Mouse (Mus musculus) CH12.LX (cell line): ENCODE measurements around the gene Rbfox1. TPM values are rescaled to one million over a fixed set of nuclear protein-coding genes. Genes with fewer than 3 reads are reported as not detected.

Experiments
- DNase-seq: peaks from one replicate; pipeline ENCODE4 v3.0.0-alpha.2; 2013; ENCODE audit errors: extremely low read depth
- H3K27ac ChIP-seq: 2 replicates; pipeline ENCODE4 v1.5.1; 2012; ENCODE audit warnings: low read depth, mild to moderate bottlenecking, control low read depth, moderate library complexity; ENCODE audit not compliant: insufficient read depth
- H3K27me3 ChIP-seq: replicated peaks from 2 replicates; pipeline ENCODE3; 2012; ENCODE audit warnings: inconsistent platforms
- H3K36me3 ChIP-seq, 2 experiments: replicated peaks in 1 of 2; 2 replicates each; pipeline versions ENCODE3 to v1.6.1; 2012; ENCODE audit warnings: inconsistent platforms in 1 of 2, low read length in 1 of 2, mild to moderate bottlenecking in 1 of 2, mixed read lengths in 1 of 2, moderate library complexity in 1 of 2; ENCODE audit not compliant: control insufficient read depth in 1 of 2, insufficient read depth in 1 of 2
- H3K4me1 ChIP-seq, 2 experiments: 2 replicates each; pipeline ENCODE4 v1.6.1; 2012; ENCODE audit warnings: inconsistent platforms in 1 of 2, moderate library complexity in 1 of 2; ENCODE audit not compliant: insufficient read depth in 2 of 2, control insufficient read depth in 1 of 2
- H3K4me2 ChIP-seq: 2 replicates; pipeline ENCODE4 v1.6.1; 2012; ENCODE audit warnings: low read depth, mild to moderate bottlenecking, control low read depth; ENCODE audit not compliant: poor library complexity, insufficient read depth, severe bottlenecking
- H3K4me3 ChIP-seq, 3 experiments: fragments of 150-350 bp in 1 of 3; sonication (generic) in 1 of 3; replicated peaks in 1 of 3; 2 replicates each; pipeline versions ENCODE3 to v1.5.1; 2011 to 2012; ENCODE audit warnings: low read depth in 2 of 3, low read length in 2 of 3, mild to moderate bottlenecking in 2 of 3, moderate library complexity in 2 of 3, control low read depth in 1 of 3, improper control_type of control experiment in 1 of 3, inconsistent platforms in 1 of 3, mixed read lengths in 1 of 3; ENCODE audit not compliant: poor library complexity in 1 of 3
- H3K79me2 ChIP-seq: replicated peaks from 2 replicates; pipeline ENCODE4 v1.6.1; 2012; ENCODE audit warnings: mild to moderate bottlenecking, moderate library complexity; ENCODE audit not compliant: control insufficient read depth, poor library complexity, insufficient read depth, severe bottlenecking; ENCODE audit errors: extremely low read depth
- H3K9ac ChIP-seq: 2 replicates; pipeline ENCODE4 v1.6.1; 2012; ENCODE audit warnings: low read depth, mild to moderate bottlenecking, control low read depth, moderate library complexity; ENCODE audit not compliant: insufficient read depth
- H3K9me3 ChIP-seq: replicated peaks from 2 replicates; pipeline ENCODE3; 2012; ENCODE audit warnings: low read length, inconsistent platforms, mixed read lengths
- BHLHE40 ChIP-seq: IDR thresholded peaks from 2 replicates; pipeline ENCODE4 v1.6.1; 2011; ENCODE audit warnings: mild to moderate bottlenecking, low read depth, low read length, improper control_type of control experiment
- CHD1 ChIP-seq: IDR thresholded peaks from 2 replicates; pipeline ENCODE4 v1.6.1; 2012; ENCODE audit warnings: low read depth, low read length, improper control_type of control experiment, inconsistent platforms
- E2F4 ChIP-seq: IDR thresholded peaks from 2 replicates; pipeline ENCODE4 v1.6.1; 2011; ENCODE audit warnings: low read depth, low read length, improper control_type of control experiment; ENCODE audit not compliant: insufficient replicate concordance
- EP300 ChIP-seq: IDR thresholded peaks from 2 replicates; pipeline ENCODE4 v1.6.1; 2011; ENCODE audit warnings: low read length, improper control_type of control experiment
- ETS1 ChIP-seq: conservative IDR thresholded peaks from 2 replicates; pipeline ENCODE4 v1.6.1; 2012; ENCODE audit warnings: low read depth, mild to moderate bottlenecking, inconsistent platforms, low read length, improper control_type of control experiment, moderate library complexity
- GABPA ChIP-seq: IDR thresholded peaks from 2 replicates; pipeline ENCODE4 v1.6.1; 2012; ENCODE audit warnings: low read depth, low read length, improper control_type of control experiment, inconsistent platforms; ENCODE audit not compliant: insufficient replicate concordance
- HCFC1 ChIP-seq: IDR thresholded peaks from 2 replicates; pipeline ENCODE4 v1.6.1; 2012; ENCODE audit warnings: low read depth, mild to moderate bottlenecking, inconsistent platforms, low read length, improper control_type of control experiment
- IRF4 ChIP-seq: IDR thresholded peaks from 2 replicates; pipeline ENCODE4 v1.6.1; 2014; ENCODE audit warnings: low read depth, mild to moderate bottlenecking, inconsistent platforms, low read length, improper control_type of control experiment
- JUND ChIP-seq: conservative IDR thresholded peaks from 2 replicates; pipeline ENCODE4 v1.6.1; 2011; ENCODE audit warnings: low read depth, low read length, improper control_type of control experiment
- KAT2A ChIP-seq: IDR thresholded peaks from 2 replicates; pipeline ENCODE4 v1.6.1; 2012; ENCODE audit warnings: low read length, improper control_type of control experiment, inconsistent platforms; ENCODE audit not compliant: insufficient replicate concordance
- MAFK ChIP-seq: IDR thresholded peaks from 2 replicates; pipeline ENCODE4 v1.6.1; 2011; ENCODE audit warnings: low read length, improper control_type of control experiment; ENCODE audit not compliant: insufficient replicate concordance
- MAZ ChIP-seq: IDR thresholded peaks from 2 replicates; pipeline ENCODE4 v1.6.1; 2012; ENCODE audit warnings: low read depth, mild to moderate bottlenecking, inconsistent platforms, low read length, improper control_type of control experiment, moderate library complexity
- MXI1 ChIP-seq: IDR thresholded peaks from 2 replicates; pipeline ENCODE4 v1.6.1; 2011; ENCODE audit warnings: mild to moderate bottlenecking, low read depth, low read length, improper control_type of control experiment
- NELFE ChIP-seq: IDR thresholded peaks from 2 replicates; pipeline ENCODE4 v1.6.1; 2011; ENCODE audit warnings: low read depth, low read length, improper control_type of control experiment
- NRF1 ChIP-seq: IDR thresholded peaks from 2 replicates; pipeline ENCODE4 v1.6.1; 2014; ENCODE audit warnings: low read depth, mild to moderate bottlenecking, inconsistent platforms, low read length, improper control_type of control experiment, moderate library complexity
- POLR2AphosphoS2 ChIP-seq: IDR thresholded peaks from 2 replicates; pipeline ENCODE4 v1.6.1; 2011; ENCODE audit warnings: low read depth, low read length, improper control_type of control experiment
- RAD21 ChIP-seq: IDR thresholded peaks from 2 replicates; pipeline ENCODE4 v1.6.1; 2011; ENCODE audit warnings: low read depth, mild to moderate bottlenecking, low read length, improper control_type of control experiment, moderate library complexity
- RCOR1 ChIP-seq: conservative IDR thresholded peaks from 2 replicates; pipeline ENCODE4 v1.6.1; 2012; ENCODE audit warnings: low read depth, mild to moderate bottlenecking, inconsistent platforms, low read length, improper control_type of control experiment
- TBP ChIP-seq: conservative IDR thresholded peaks from 2 replicates; pipeline ENCODE4 v1.6.1; 2011; ENCODE audit warnings: low read depth, low read length, improper control_type of control experiment
- TCF12 ChIP-seq: IDR thresholded peaks from 2 replicates; pipeline ENCODE4 v1.6.1; 2014; ENCODE audit warnings: low read depth, mild to moderate bottlenecking, inconsistent platforms, low read length, improper control_type of control experiment
- ZC3H11A ChIP-seq: IDR thresholded peaks from 2 replicates; pipeline ENCODE4 v1.6.1; 2012; ENCODE audit warnings: low read depth, mild to moderate bottlenecking, inconsistent platforms, low read length, improper control_type of control experiment
- ZMIZ1 ChIP-seq: IDR thresholded peaks from 2 replicates; pipeline ENCODE4 v1.6.1; 2012; ENCODE audit warnings: low read depth, mild to moderate bottlenecking, inconsistent platforms, low read length, improper control_type of control experiment
- ZNF384 ChIP-seq: IDR thresholded peaks from 2 replicates; pipeline ENCODE4 v1.6.1; 2012; ENCODE audit warnings: low read depth, low read length, improper control_type of control experiment, inconsistent platforms
- dilution Hi-C: fragments of 300-500 bp; cut with MboI; formaldehyde crosslinking; loops from 2 replicates; pipeline ENCODE4 v1.14.3; 2020; ENCODE audit warnings: low sequenced_read_pairs; ENCODE audit not compliant: extremely low pct_unique_long_range_greater_than_20kb, extremely low pct_ligation_motif_present
- in situ Hi-C: fragments of 300-500 bp; cut with MboI; formaldehyde crosslinking; loops from 3 replicates; pipeline ENCODE4 v1.14.3; 2019; ENCODE audit warnings: low sequenced_read_pairs, low pct_ligation_motif_present, low pct_unique_long_range_greater_than_20kb, mixed read lengths
- polyA plus RNA-seq: library from polyadenylated mRNA; unstranded; fragments of >175 nt; gene quantifications from 2 replicates; pipeline ENCODE4 v1.2.1, GENCODE M21; 2012; ENCODE audit warnings: low read depth; ENCODE audit not compliant: insufficient read length
- total RNA-seq, 2 experiments: library from RNA; depleted of rRNA; stranded (reverse); fragments of 300-350 nt in 1 of 2; fragments of >200 nt in 1 of 2; gene quantifications; 2 replicates each; pipeline ENCODE4 v1.2.3; 2012 to 2014

The Rbfox1 gene
- total and polyA plus RNA-seq, 3 experiments: not detected

GRCm38 (mm10) chr16:7136971-7137370 is 1251.8 kb downstream of the Rbfox1 start:
- TF ChIP-seq GABPA (no peak), HCFC1 (no peak), ETS1 (no peak), RAD21 (no peak), E2F4 (no peak), JUND (no peak)
- Histone ChIP-seq H3K4me1 (no peaks in the 10 kb centered on the region), H3K79me2 (no peaks in the 10 kb centered on the region), H3K4me2 (no peak overlapping the region), H3K36me3 (no peaks in the 10 kb centered on the region), H3K27me3 (no peaks in the 10 kb centered on the region), H3K9me3 (peaks cover 78% of the 10 kb centered on the region), H3K9ac (no peak overlapping the region), H3K27ac (no peak overlapping the region), H3K4me3 (no peak overlapping the region)
- DNase-seq: no peak
- in situ Hi-C loops: no loop called here
- dilution Hi-C loops: no loop called here

GRCm38 (mm10) chr16:7139480-7139879 is 1254.3 kb downstream of the Rbfox1 start:
- in situ Hi-C loops (no loop called here), dilution Hi-C loops (no loop called here)
- Histone ChIP-seq H3K27me3 (no peaks in the 10 kb centered on the region), H3K4me2 (no peak overlapping the region), H3K4me1 (no peaks in the 10 kb centered on the region), H3K9ac (no peak overlapping the region), H3K79me2 (no peaks in the 10 kb centered on the region), H3K27ac (no peak overlapping the region), H3K9me3 (peaks cover 84% of the 10 kb centered on the region), H3K36me3 (no peaks in the 10 kb centered on the region), H3K4me3 (no peak overlapping the region)
- TF ChIP-seq RCOR1: no peak
- no peak for DNase-seq

GRCm38 (mm10) chr16:7140909-7141308 is 1255.8 kb downstream of the Rbfox1 start:
- no peak for TF ChIP-seq POLR2AphosphoS2
- no peak for TF ChIP-seq ETS1
- TF ChIP-seq ZNF384: no peak
- TF ChIP-seq MXI1: no peak
- TF ChIP-seq TBP: no peak
- no peak for TF ChIP-seq NRF1
- no peak for TF ChIP-seq CHD1
- TF ChIP-seq GABPA: no peak
- no peak for TF ChIP-seq NELFE
- no peak for TF ChIP-seq KAT2A
- TF ChIP-seq EP300: no peak
- TF ChIP-seq IRF4: no peak
- no peak for TF ChIP-seq MAFK
- TF ChIP-seq TCF12: no peak
- no peak for TF ChIP-seq BHLHE40
- no peak for TF ChIP-seq MAZ
- no peak for TF ChIP-seq ZC3H11A
- TF ChIP-seq ZMIZ1: no peak
- Histone ChIP-seq H3K4me2 (no peak overlapping the region), H3K4me3 (no peak overlapping the region), H3K4me1 (no peaks in the 10 kb centered on the region), H3K36me3 (no peaks in the 10 kb centered on the region), H3K9ac (no peak overlapping the region), H3K27me3 (no peaks in the 10 kb centered on the region), H3K9me3 (peaks cover 86% of the 10 kb centered on the region), H3K79me2 (no peaks in the 10 kb centered on the region), H3K27ac (no peak overlapping the region)
- DNase-seq: no peak
- in situ Hi-C loops: no loop called here
- dilution Hi-C loops: no loop called here
